Mouse (Mus musculus): ENCODE data around the gene Rhbdl1.

DNA sequence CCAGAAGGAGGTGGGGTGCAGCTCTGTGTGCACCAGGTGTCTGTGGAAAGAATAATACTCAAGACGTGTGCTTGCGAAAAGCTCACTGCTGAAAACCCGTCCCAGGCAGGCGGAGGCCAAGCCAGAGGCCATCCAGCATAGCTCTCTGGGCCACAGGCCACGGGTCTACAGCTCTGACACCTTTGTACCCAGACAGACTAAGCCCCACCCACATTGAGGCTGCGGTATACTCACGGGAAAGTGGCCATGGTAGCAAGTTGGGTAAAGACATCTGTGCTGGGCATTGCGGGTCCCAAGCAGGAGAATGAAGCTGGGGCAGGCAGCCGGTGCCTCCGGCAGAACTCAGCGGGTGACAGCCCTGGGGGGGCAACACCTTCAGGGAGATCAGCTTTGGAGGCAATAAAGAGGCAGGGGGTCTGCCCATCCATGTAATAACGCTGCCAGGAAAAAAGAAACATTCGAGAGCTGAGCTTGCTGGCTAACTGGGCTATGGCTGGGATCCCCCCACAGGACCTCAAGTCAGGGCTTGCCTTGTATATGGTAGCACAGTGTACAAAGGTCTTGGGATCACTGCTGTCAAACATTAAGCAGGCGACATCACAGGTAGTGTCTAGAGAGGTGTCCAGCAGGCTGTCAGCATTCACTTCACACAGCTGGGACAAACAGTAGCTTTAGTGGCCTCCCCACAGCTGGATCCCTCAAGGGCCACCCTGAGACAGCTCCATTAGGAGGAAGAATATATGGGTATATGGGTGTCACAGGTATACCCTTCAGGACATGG is 2.5 kb upstream of the Rhbdl1 start:
- TF ChIP-seq CTCF (IDR thresholded peaks at IDR 0.05; ENCODE audit: low read depth, low read length) (no peak), EP300 (IDR thresholded peaks at IDR 0.05; ENCODE audit: insufficient read depth, low read depth, low read length) (no peak)

All from ES-Bruce4 (cell line).